Mouse (Mus musculus) kidney, embryonic 16.5 days (tissue): ENCODE results near the gene Rbfox1. TPM values are rescaled to one million over a fixed set of nuclear protein-coding genes. Genes with fewer than 3 reads are reported as not detected.
A peak's percentile ranks its signal among the peaks of the same experiment; 100 is the strongest.

Experiments
- ATAC-seq: fragments of 200-750 bp; cut with Nextera tagmentation; 2 replicates; pipeline ENCODE4 v1.8.0; 2017; ENCODE audit warnings: moderate TSS enrichment; ENCODE audit not compliant: low FRiP score, low TSS enrichment
- H3K27ac ChIP-seq: fragments of 300-500 bp; sonication (generic); 2 replicates; pipeline ENCODE4 v1.5.1; 2014; ENCODE audit warnings: low read length
- H3K27me3 ChIP-seq: fragments of 300-500 bp; sonication (generic); 2 replicates; pipeline ENCODE4 v1.6.1; 2014; ENCODE audit warnings: low read length, control low read depth, mixed read lengths; ENCODE audit not compliant: insufficient read depth
- H3K36me3 ChIP-seq: fragments of 300-500 bp; sonication (generic); 2 replicates; pipeline ENCODE4 v1.6.1; 2014; ENCODE audit warnings: low read length, control low read depth, mixed read lengths; ENCODE audit not compliant: insufficient read depth
- H3K4me1 ChIP-seq: fragments of 300-500 bp; sonication (generic); 2 replicates; pipeline ENCODE4 v1.6.1; 2014; ENCODE audit warnings: low read length, control low read depth, mixed read lengths; ENCODE audit not compliant: insufficient read depth
- H3K4me2 ChIP-seq: fragments of 300-500 bp; sonication (generic); replicated peaks from 2 replicates; pipeline ENCODE4 v1.6.1; 2014; ENCODE audit warnings: low read depth, low read length
- H3K4me3 ChIP-seq: fragments of 300-500 bp; sonication (generic); 2 replicates; pipeline ENCODE4 v1.5.1; 2014; ENCODE audit warnings: mild to moderate bottlenecking, low read length
- H3K9ac ChIP-seq: fragments of 300-500 bp; sonication (generic); replicated peaks from 2 replicates; pipeline ENCODE4 v1.6.1; 2014; ENCODE audit warnings: low read length
- H3K9me3 ChIP-seq: fragments of 300-500 bp; sonication (generic); 2 replicates; pipeline ENCODE4 v1.6.1; 2016; ENCODE audit warnings: low read length, control low read depth
- WGBS: fragments of 180-500 bp; shearing (Covaris S2); extraction: QIAGEN DNeasy Blood & Tissue Kit; methylation state at CpG from one replicate; pipeline ENCODE4 v1.1.7; 2014; 5-methylcytosine and 5-hydroxymethylcytosine counted together
- polyA plus RNA-seq: library from polyadenylated mRNA; unstranded; fragments of >200 nt; fragmentation: Nextera tagmentation; extraction: Ambion mirVana; gene quantifications from 2 replicates; pipeline ENCODE4 v1.2.1, GENCODE M21; 2015

Rbfox1 gene
- polyA plus RNA-seq, 1 experiment from 2014 or later = 5.4 TPM

DNA sequence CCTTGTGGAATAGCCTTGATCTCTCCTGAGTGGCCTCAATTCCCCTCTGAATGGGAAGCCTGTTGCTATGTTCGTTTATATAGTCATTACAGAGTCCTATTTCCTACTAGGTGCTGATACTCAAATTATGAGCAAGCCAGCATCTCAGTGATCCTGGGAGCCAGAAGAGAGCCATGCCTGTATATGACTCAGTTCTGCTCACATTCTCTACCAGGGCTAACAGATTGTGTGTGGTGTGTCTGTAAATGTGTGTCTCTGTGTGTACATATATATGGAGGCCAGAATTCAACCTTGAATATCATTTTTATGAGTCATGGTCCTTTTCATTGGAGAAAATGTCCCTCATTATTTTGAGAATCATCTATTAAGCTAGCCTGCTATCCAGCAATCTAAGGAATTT, 755.2 kb downstream of the Rbfox1 start:
- Histone ChIP-seq H3K4me2 (no peak overlapping the region), H3K9me3 (no peaks in the 10 kb centered on the region), H3K36me3 (no peaks in the 10 kb centered on the region), H3K4me3 (no peak overlapping the region), H3K27ac (no peak overlapping the region), H3K9ac (no peak overlapping the region), H3K4me1 (no peaks in the 10 kb centered on the region), H3K27me3 (no peaks in the 10 kb centered on the region)
- no peak for ATAC-seq
- 52% methylated on average over 1 of the region's 1 CpGs for WGBS

DNA sequence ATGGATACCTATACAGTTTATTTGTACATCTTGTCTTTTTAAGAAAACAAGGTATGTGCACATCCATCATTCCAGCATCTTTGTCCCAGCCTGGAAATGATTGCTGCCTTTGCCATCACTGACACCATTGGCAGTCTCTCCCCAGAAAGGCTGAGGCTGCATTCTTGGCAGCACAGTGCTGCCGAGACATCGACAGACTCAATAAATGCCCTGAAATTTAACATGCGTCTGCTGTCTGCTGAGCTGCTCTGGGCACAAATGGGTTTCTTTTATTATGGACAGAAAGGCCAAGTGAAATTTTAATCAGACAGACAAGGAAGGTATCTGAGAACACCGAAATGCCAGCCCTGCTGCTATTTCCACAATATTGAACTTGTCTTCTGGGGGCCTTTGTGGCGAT, 761.8 kb downstream of the Rbfox1 start:
- no peak overlapping the region for H3K4me2 ChIP-seq
- no peaks in the 10 kb centered on the region for H3K36me3 ChIP-seq
- no peaks in the 10 kb centered on the region for H3K27me3 ChIP-seq
- H3K4me3 ChIP-seq = no peak overlapping the region
- no peak overlapping the region for H3K27ac ChIP-seq
- H3K9me3 ChIP-seq = no peaks in the 10 kb centered on the region
- H3K9ac ChIP-seq = no peak overlapping the region
- ATAC-seq = no peak
- WGBS = 83% methylated on average over 5 of the region's 5 CpGs
- H3K4me1 ChIP-seq = no peaks in the 10 kb centered on the region

- no peaks in the 10 kb centered on the region for H3K4me1 ChIP-seq
- H3K36me3 ChIP-seq = no peaks in the 10 kb centered on the region
- H3K27ac ChIP-seq = no peak overlapping the region
- no peak overlapping the region for H3K4me3 ChIP-seq
- no peak for ATAC-seq
- H3K27me3 ChIP-seq = no peaks in the 10 kb centered on the region
- 76% methylated on average over 1 of the region's 1 CpGs for WGBS
- H3K9me3 ChIP-seq = no peaks in the 10 kb centered on the region
- no peak overlapping the region for H3K9ac ChIP-seq
- H3K4me2 ChIP-seq = no peak overlapping the region
These were observed 763.6 kb downstream of the Rbfox1 start for GRCm38 (mm10) chr16:6648753-6649152.

DNA sequence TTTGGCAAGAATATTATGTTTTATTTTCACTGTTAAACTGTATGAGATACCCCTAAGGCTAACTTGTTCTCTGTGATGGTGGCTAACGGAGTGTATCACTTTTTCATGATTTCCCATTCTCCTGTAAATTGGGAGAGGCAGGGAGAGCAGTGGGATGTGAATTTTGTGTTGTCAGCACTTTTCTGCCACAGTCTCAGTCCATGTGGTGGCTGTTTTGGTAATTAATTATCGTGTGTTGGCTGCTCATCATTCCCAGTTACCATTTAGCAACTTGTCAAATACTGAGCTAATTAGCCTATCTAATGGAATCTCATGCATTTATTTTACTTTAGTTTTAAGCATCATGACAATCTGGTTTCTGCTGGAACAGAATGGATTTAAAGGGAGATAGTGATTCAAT, 773.4 kb downstream of the Rbfox1 start:
- Histone ChIP-seq H3K9me3 (peaks cover 6% of the 10 kb centered on the region; the same call in 1 of the 2 replicates), H3K27ac (no peak overlapping the region), H3K27me3 (no peaks in the 10 kb centered on the region), H3K4me1 (no peaks in the 10 kb centered on the region), H3K36me3 (no peaks in the 10 kb centered on the region), H3K9ac (no peak overlapping the region), H3K4me2 (no peak overlapping the region), H3K4me3 (no peak overlapping the region)
- 68% methylated on average over 2 of the region's 2 CpGs for WGBS
- no peak for ATAC-seq

DNA sequence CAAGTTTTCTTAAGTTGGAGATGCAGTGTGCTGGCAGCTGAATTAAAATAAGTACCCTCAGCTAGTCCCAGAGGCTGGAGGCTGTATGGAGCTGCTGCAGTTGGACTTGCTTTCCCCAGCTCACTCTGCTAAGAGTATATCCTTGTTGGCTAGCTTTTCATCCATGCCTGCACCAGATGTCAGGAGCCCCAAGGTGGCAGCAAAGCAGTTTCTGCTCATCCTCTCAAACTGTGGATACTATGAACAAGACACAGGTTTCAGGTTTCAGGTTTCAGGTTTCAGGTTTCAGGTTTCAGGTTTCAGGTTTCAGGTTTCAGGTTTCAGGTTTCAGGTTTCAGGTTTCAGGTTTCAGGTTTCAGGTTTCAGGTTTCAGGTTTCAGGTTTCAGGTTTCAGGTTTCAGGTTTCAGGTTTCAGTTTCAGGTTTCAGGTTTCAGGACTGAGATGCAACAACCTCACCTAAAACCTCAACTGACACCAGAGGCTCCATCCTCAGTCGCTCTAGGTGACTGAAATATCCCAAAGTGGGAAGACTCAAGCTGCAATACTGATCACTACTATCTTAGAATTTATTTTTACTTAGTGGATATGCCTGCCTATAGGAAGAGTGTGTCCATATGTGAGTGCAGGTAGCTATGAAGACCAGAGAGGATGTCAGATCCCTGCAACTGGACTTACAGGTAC, 801.1 kb downstream of the Rbfox1 start:
- Histone ChIP-seq H3K4me3 (no peak overlapping the region), H3K4me1 (no peaks in the 10 kb centered on the region), H3K4me2 (no peak overlapping the region), H3K9me3 (0 out of 2 replicates have a peak, but pooled peaks cover 3% of the 10 kb centered on the region), H3K27me3 (no peaks in the 10 kb centered on the region), H3K27ac (no peak overlapping the region), H3K36me3 (no peaks in the 10 kb centered on the region), H3K9ac (no peak overlapping the region)
- ATAC-seq = 0 out of 2 replicates have a peak, but pooled peaks have one; percentile 27
- 71% methylated on average over 1 of the region's 1 CpGs for WGBS

DNA sequence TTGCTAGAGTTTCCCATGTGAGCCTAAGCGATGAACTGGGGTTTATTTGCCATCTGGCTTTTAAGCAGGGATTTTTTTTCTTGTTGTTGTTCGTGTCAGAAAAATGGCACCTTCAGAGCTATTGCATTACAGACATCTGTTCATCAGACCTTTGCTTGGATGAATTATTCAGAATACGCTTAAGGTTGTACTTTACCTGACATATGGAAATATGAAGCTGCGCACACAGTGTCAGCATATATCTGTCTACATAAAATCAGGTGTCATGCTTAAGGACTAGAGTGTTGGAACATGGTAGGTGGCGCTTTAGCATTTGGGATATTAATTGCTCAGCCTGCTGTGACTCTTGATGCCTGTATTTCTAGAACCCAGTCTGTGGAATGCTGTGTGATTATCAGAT, 819.7 kb downstream of the Rbfox1 start:
- ATAC-seq = no peak
- no peaks in the 10 kb centered on the region for H3K27me3 ChIP-seq
- no peak overlapping the region for H3K27ac ChIP-seq
- no peaks in the 10 kb centered on the region for H3K36me3 ChIP-seq
- H3K4me1 ChIP-seq = no peaks in the 10 kb centered on the region
- H3K4me3 ChIP-seq = no peak overlapping the region
- H3K4me2 ChIP-seq = no peak overlapping the region
- H3K9ac ChIP-seq = no peak overlapping the region
- 88% methylated on average over 5 of the region's 5 CpGs for WGBS
- no peaks in the 10 kb centered on the region for H3K9me3 ChIP-seq

- Histone ChIP-seq H3K9me3 (no peaks in the 10 kb centered on the region), H3K4me1 (no peaks in the 10 kb centered on the region), H3K9ac (no peak overlapping the region), H3K27ac (no peak overlapping the region), H3K27me3 (no peaks in the 10 kb centered on the region), H3K4me3 (no peak overlapping the region), H3K36me3 (no peaks in the 10 kb centered on the region), H3K4me2 (no peak overlapping the region)
- ATAC-seq = no peak
- 97% methylated on average over 1 of the region's 1 CpGs for WGBS
These were observed 827.2 kb downstream of the Rbfox1 start for GRCm38 (mm10) chr16:6712341-6712740.

GRCm38 (mm10) chr16:6715245-6715644, 830.1 kb downstream of the Rbfox1 start:
- H3K4me1 ChIP-seq = no peaks in the 10 kb centered on the region
- no peak overlapping the region for H3K4me3 ChIP-seq
- no peak overlapping the region for H3K9ac ChIP-seq
- H3K4me2 ChIP-seq = no peak overlapping the region
- WGBS = 88% methylated on average over 4 of the region's 4 CpGs
- H3K27ac ChIP-seq = no peak overlapping the region
- H3K27me3 ChIP-seq = no peaks in the 10 kb centered on the region
- H3K9me3 ChIP-seq = no peaks in the 10 kb centered on the region
- no peak for ATAC-seq
- H3K36me3 ChIP-seq = no peaks in the 10 kb centered on the region

- H3K4me3 ChIP-seq = no peak overlapping the region
- no peaks in the 10 kb centered on the region for H3K27me3 ChIP-seq
- ATAC-seq = no peak
- no peaks in the 10 kb centered on the region for H3K4me1 ChIP-seq
- H3K9ac ChIP-seq = no peak overlapping the region
- H3K36me3 ChIP-seq = no peaks in the 10 kb centered on the region
- H3K4me2 ChIP-seq = no peak overlapping the region
- no peaks in the 10 kb centered on the region for H3K9me3 ChIP-seq
- H3K27ac ChIP-seq = no peak overlapping the region
- 82% methylated on average over 9 of the region's 9 CpGs for WGBS
These were observed 831.2 kb downstream of the Rbfox1 start for GRCm38 (mm10) chr16:6716214-6716911.

DNA sequence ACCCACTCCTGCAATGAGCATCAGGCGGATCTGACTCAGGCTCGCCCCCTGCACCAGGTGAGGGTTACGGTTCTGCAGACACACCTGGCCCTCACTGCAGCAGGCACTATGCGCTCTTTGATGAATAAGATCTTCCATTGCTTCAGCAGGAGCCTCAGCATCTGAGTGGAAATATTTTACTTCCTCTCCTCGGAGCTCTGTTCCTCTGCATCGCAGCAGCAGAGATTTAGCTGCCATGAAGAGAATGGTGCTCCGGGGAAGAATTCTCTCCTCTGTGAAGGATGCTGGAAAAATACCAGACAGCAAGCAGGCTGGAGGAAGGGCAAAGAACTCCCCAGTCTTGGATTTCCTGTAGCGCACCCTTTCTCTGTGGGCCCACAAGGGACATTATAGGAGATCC, 833.9 kb downstream of the Rbfox1 start:
- Histone ChIP-seq H3K27ac (no peak overlapping the region), H3K4me2 (no peak overlapping the region), H3K4me3 (no peak overlapping the region), H3K36me3 (no peaks in the 10 kb centered on the region), H3K4me1 (no peaks in the 10 kb centered on the region), H3K9ac (no peak overlapping the region), H3K27me3 (no peaks in the 10 kb centered on the region), H3K9me3 (no peaks in the 10 kb centered on the region)
- 68% methylated on average over 8 of the region's 8 CpGs for WGBS
- ATAC-seq = no peak
